Mouse (Mus musculus) megakaryocyte, embryonic 14.5 days (primary cell): ENCODE data around the gene Ogfod2.

Experiments used
- FLI1 ChIP-seq: IDR thresholded peaks from 2 replicates; pipeline ENCODE4 v1.6.1; 2012; ENCODE audit warnings: low read length, inconsistent platforms, mixed read lengths
- GATA1 ChIP-seq: IDR thresholded peaks from 3 replicates; pipeline ENCODE4 v1.6.1; 2012; ENCODE audit warnings: mixed read lengths, low read length, inconsistent platforms, borderline replicate concordance

DNA sequence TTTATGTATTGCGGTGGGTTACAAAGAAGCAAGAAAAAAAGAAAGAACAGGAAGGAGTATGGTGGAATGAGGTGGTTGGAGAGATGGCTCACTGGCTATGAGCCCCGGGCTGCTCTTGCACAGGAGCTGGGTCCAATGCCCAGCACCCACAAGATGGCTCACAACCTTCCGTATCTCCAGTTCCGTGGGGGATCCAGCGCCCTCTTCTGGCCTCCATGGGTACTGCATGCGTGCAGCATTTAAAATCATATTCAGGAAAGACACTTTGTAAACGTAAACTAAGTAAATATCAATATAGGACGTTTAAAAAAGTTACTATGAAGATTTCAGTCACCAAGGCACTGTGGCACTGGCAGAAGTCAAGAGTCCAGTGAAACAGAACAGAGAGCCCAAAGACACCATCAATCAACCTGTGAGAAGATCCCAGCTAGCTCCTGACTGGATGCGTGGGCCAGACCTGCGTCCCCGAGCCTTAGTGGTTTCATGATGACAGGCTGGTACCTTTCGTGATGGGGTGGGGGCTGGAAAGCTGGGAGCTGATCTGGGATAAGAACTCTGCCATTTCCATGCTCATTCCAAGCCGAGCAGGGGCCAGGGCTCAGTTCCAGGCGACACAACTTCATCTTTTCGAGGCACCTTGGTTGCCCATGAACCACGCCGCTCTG, 888 bp upstream of the Ogfod2 start:
- TF ChIP-seq GATA1 (no peak), FLI1 (no peak)
